Mouse (Mus musculus) brain, adult 10 weeks (tissue): ENCODE data around the gene Mthfsl. TPM values are rescaled to one million over a fixed set of nuclear protein-coding genes. Genes with fewer than 3 reads are reported as not detected.

ENCODE experiments used
- polyA plus RNA-seq: library from polyadenylated mRNA; stranded (reverse); fragments of 350-450 nt; fragmentation: Illumina TruSeq; extraction: RNeasy Lipid Tissue Mini Kit (QIAGEN cat#74804); gene quantifications from one replicate; pipeline ENCODE4 v1.2.3, GENCODE M21; 2015; ENCODE audit warnings: low read depth, low replicate concordance

Gene Mthfsl
- polyA plus RNA-seq: 29.8 TPM

GRCm38 (mm10) chr9:88719989-88720537 is at the start of gene Mthfsl:
Gene Mthfsl, minus strand, starts transcription at chr9:88720296.

GRCm38 (mm10) chr9:88731728-88732127 is 11.6 kb upstream of the Mthfsl start, which contains the start of gene Bcl2a1d:
Gene Bcl2a1d, minus strand, starts transcription at chr9:88731914.

Other genes with a start within 250 kb of the Mthfsl start
- 53.6 TPM for gene Syncrip, start 237.7 kb downstream of the Mthfsl start, polyA plus RNA-seq
- gene Zfp949, start 172.3 kb downstream of the Mthfsl start, polyA plus RNA-seq: 20.4 TPM
- 0.97 TPM for gene Trim43a, start 139.4 kb downstream of the Mthfsl start, polyA plus RNA-seq
- not detected for gene Bcl2a1d, start 11.6 kb upstream of the Mthfsl start, polyA plus RNA-seq
- gene Trim43c, start 118.9 kb upstream of the Mthfsl start, polyA plus RNA-seq: not detected
- 0.64 TPM for gene Bcl2a1a, start 236.6 kb upstream of the Mthfsl start, polyA plus RNA-seq